Mouse (Mus musculus) gastrocnemius, postnatal 14 days (tissue): ENCODE results near the gene Whamm. TPM values are rescaled to one million over a fixed set of nuclear protein-coding genes. Genes with fewer than 3 reads are reported as not detected.

Source experiments
- DNase-seq: peaks from one replicate; pipeline ENCODE4 v3.0.0; 2021; ENCODE audit warnings: mixed read lengths
- intact Hi-C: fragments of 180-260 bp; cut with DNase I; formaldehyde crosslinking; loops from one replicate; pipeline ENCODE4 v1.15.1; 2025; ENCODE audit warnings: low total_unique reads
- total RNA-seq, 2 experiments: library from RNA; stranded (reverse); gene quantifications; 2 replicates each; pipeline ENCODE4 v1.2.3; 2021

Gene Whamm
- total RNA-seq, 2 experiments from 2014 or later = 4.8 to 5.7 TPM

DNA sequence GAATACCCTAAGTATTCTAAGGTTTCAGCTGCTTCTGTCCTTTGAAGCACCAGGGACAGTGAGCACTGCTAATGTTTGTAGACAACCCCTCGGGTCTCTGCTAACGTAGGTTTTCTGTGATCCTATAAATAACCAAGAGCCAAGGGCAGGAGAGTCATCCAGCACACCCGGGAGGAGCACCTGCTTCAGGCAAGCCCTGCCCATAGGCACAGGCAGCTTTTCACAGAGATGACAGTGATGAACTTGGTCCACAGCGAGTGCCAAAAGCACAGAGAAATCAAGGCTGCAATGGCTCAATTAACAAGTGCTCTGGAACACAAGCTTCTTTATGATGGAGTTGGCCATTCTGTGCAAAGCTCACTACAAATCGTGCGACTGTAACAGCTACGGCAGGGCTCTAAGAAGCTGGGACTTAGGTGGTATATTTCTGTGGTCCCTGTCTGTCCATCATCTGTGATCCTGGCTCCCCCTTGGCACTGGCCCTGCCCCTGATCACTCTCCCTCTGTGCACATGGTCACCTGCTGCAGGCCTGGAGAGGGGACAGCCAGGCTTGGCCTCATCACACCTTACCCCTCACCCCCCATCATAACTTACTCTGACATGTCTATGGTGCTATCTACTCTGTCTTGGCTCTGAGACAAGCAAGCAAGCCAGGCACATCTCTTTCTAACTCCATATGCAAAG is 73.6 kb downstream of the Whamm start:
- intact Hi-C loops = no loop called here
- no peak for DNase-seq

Other genes starting within 250 kb of the Whamm start
- gene Rps17, start 226.0 kb upstream of the Whamm start, total RNA-seq = 1,000 to 10,000 TPM in 1 of 2 experiments, 100 to 1,000 TPM in 1; 890 to 1,010 TPM
- gene Cpeb1, start 115.8 kb upstream of the Whamm start, total RNA-seq = 10 to 100 TPM in 1 of 2 experiments, 1 to 10 TPM in 1; 8.5 to 11.5 TPM
- 1 to 10 TPM; 2.1 to 4.0 TPM for gene Ap3b2, start 77.3 kb upstream of the Whamm start, total RNA-seq
- gene BC048679, start 73.0 kb upstream of the Whamm start, total RNA-seq = not detected
- 100 to 1,000 TPM; 204 to 220 TPM for gene Fsd2, start 4.3 kb upstream of the Whamm start, total RNA-seq
- gene Homer2, start 136.3 kb downstream of the Whamm start, total RNA-seq = 10 to 100 TPM; 25.5 to 34.3 TPM
- gene Ramac, start 191.7 kb downstream of the Whamm start, total RNA-seq = 10 to 100 TPM; 21.6 to 22.2 TPM
- gene 3110040N11Rik, start 218.2 kb downstream of the Whamm start, total RNA-seq = 10 to 100 TPM; 16.2 to 22.0 TPM